Mouse (Mus musculus): ENCODE measurements around the gene Tmbim4. TPM values are rescaled to one million over a fixed set of nuclear protein-coding genes. Genes with fewer than 3 reads are reported as not detected.
A peak's percentile ranks its signal among the peaks of the same experiment; 100 is the strongest.

Tmbim4 gene
- polyA plus RNA-seq, 1 experiment from 2014 or later, result 102 TPM

DNA sequence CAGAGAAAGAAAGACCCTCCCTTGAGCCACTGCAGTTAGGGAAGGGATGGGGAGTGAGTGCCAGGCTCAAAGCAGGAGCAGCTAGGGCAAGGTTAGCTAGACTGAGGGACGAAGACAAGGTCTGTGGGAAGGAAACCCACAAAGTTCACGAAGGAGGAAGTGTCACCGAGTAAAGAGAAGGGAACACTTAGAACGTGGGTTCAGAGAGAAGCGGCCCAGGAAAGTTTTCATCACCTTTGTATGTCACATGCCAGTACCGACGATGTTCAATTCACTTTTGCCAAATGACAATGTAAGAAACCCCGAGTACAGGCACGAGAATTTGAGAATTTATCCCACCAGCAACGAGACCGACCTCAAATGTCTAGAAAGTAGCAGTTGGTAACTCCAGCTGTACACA lies 12.1 kb upstream of the Tmbim4 start:
- Histone ChIP-seq H3K4me3 (ENCODE audit: low read depth, low read length) (no peak overlapping the region), H3K27ac (ENCODE audit: low read depth, low read length) (no peak overlapping the region), H3K4me1 (ENCODE audit: control insufficient read depth, insufficient read depth, low read length) (no peaks in the 10 kb centered on the region), H3K9ac (ENCODE audit: low read length) (no peak overlapping the region), H3K27me3 (replicated peaks; ENCODE audit: control insufficient read depth, insufficient read depth, low read length) (no peaks in the 10 kb centered on the region), H3K4me2 (ENCODE audit: low read length) (no peak overlapping the region), H3K9me3 (replicated peaks; ENCODE audit: control insufficient read depth, low read length) (no peaks in the 10 kb centered on the region; the same call in 1 of the 2 replicates), H3K36me3 (ENCODE audit: control insufficient read depth, insufficient read depth, low read length) (no peaks in the 10 kb centered on the region)
- DNase-seq (ENCODE audit: low spot score) (no peak), ATAC-seq (no peak)
- 72% methylated on average over 11 of the region's 11 CpGs for WGBS

- H3K9ac ChIP-seq (ENCODE audit: low read length), result no peak overlapping the region
- 35% methylated on average over 6 of the region's 6 CpGs for WGBS
- H3K36me3 ChIP-seq (ENCODE audit: control insufficient read depth, insufficient read depth, low read length), result no peaks in the 10 kb centered on the region
- ATAC-seq, result no peak
- DNase-seq (ENCODE audit: low spot score), result no peak
- H3K27me3 ChIP-seq (replicated peaks; ENCODE audit: control insufficient read depth, insufficient read depth, low read length), result no peaks in the 10 kb centered on the region
- H3K4me3 ChIP-seq (ENCODE audit: low read depth, low read length), result no peak overlapping the region
- no peaks in the 10 kb centered on the region; the same call in 1 of the 2 replicates for H3K9me3 ChIP-seq (replicated peaks; ENCODE audit: control insufficient read depth, low read length)
- H3K4me2 ChIP-seq (ENCODE audit: low read length), result no peak overlapping the region
- H3K27ac ChIP-seq (ENCODE audit: low read depth, low read length), result no peak overlapping the region
- H3K4me1 ChIP-seq (ENCODE audit: control insufficient read depth, insufficient read depth, low read length), result no peaks in the 10 kb centered on the region
Observed at GRCm38 (mm10) chr10:120189782-120190181, 11.6 kb upstream of the Tmbim4 start.

DNA sequence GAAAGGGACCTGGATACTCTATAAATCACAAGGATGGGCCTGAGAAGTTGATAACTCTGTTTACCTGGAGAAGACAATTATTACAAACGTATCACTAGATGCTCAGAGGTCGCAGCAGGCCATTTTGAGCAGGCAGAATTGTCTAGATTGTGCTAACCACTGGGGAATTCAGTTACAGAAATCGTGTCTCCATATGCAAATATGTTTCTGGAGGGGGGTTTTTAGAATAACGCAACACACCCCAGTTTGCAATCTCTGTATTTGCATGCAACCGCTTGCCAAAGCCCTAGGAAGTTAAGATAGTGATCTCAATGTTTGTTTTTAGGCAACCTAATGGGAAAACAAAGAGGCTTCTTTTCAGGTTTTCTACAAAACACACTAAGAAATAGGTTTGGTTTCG lies 10.2 kb upstream of the Tmbim4 start:
- H3K9ac ChIP-seq (ENCODE audit: low read length), result no peak overlapping the region
- H3K36me3 ChIP-seq (ENCODE audit: control insufficient read depth, insufficient read depth, low read length), result no peaks in the 10 kb centered on the region
- no peak for ATAC-seq
- no peaks in the 10 kb centered on the region for H3K4me1 ChIP-seq (ENCODE audit: control insufficient read depth, insufficient read depth, low read length)
- H3K27me3 ChIP-seq (replicated peaks; ENCODE audit: control insufficient read depth, insufficient read depth, low read length), result no peaks in the 10 kb centered on the region
- no peak overlapping the region for H3K27ac ChIP-seq (ENCODE audit: low read depth, low read length)
- no peak overlapping the region for H3K4me3 ChIP-seq (ENCODE audit: low read depth, low read length)
- H3K9me3 ChIP-seq (replicated peaks; ENCODE audit: control insufficient read depth, low read length), result no peaks in the 10 kb centered on the region; the same call in 1 of the 2 replicates
- 83% methylated on average over 6 of the region's 6 CpGs for WGBS
- H3K4me2 ChIP-seq (ENCODE audit: low read length), result no peak overlapping the region
- DNase-seq (ENCODE audit: low spot score), result no peak

- ATAC-seq, result no peak
- Histone ChIP-seq H3K4me1 (ENCODE audit: control insufficient read depth, insufficient read depth, low read length) (no peaks in the 10 kb centered on the region), H3K27ac (ENCODE audit: low read depth, low read length) (no peak overlapping the region), H3K27me3 (replicated peaks; ENCODE audit: control insufficient read depth, insufficient read depth, low read length) (no peaks in the 10 kb centered on the region), H3K9ac (ENCODE audit: low read length) (no peak overlapping the region), H3K9me3 (replicated peaks; ENCODE audit: control insufficient read depth, low read length) (no peaks in the 10 kb centered on the region), H3K36me3 (ENCODE audit: control insufficient read depth, insufficient read depth, low read length) (no peaks in the 10 kb centered on the region), H3K4me2 (ENCODE audit: low read length) (no peak overlapping the region), H3K4me3 (ENCODE audit: low read depth, low read length) (no peak overlapping the region)
- DNase-seq (ENCODE audit: low spot score), result no peak
- WGBS, result 93% methylated on average over 4 of the region's 4 CpGs
Observed at GRCm38 (mm10) chr10:120192278-120192677, 9.1 kb upstream of the Tmbim4 start.

- Histone ChIP-seq H3K4me1 (ENCODE audit: control insufficient read depth, insufficient read depth, low read length) (no peaks in the 10 kb centered on the region), H3K4me2 (ENCODE audit: low read length) (no peak overlapping the region), H3K36me3 (ENCODE audit: control insufficient read depth, insufficient read depth, low read length) (no peaks in the 10 kb centered on the region), H3K9me3 (replicated peaks; ENCODE audit: control insufficient read depth, low read length) (no peaks in the 10 kb centered on the region), H3K27me3 (replicated peaks; ENCODE audit: control insufficient read depth, insufficient read depth, low read length) (no peaks in the 10 kb centered on the region), H3K9ac (ENCODE audit: low read length) (no peak overlapping the region), H3K27ac (ENCODE audit: low read depth, low read length) (no peak overlapping the region), H3K4me3 (ENCODE audit: low read depth, low read length) (no peak overlapping the region)
- 95% methylated on average over 8 of the region's 8 CpGs for WGBS
- no peak for DNase-seq (ENCODE audit: low spot score)
- ATAC-seq, result no peak
Observed at GRCm38 (mm10) chr10:120193255-120193654, 8.1 kb upstream of the Tmbim4 start.

GRCm38 (mm10) chr10:120197061-120197835 lies 4.1 kb upstream of the Tmbim4 start:
- no peak for ATAC-seq
- no peak overlapping the region for H3K27ac ChIP-seq (ENCODE audit: low read depth, low read length)
- H3K9ac ChIP-seq (ENCODE audit: low read length), result no peak overlapping the region
- no peak overlapping the region for H3K4me2 ChIP-seq (ENCODE audit: low read length)
- 81% methylated on average over 14 of the region's 14 CpGs for WGBS
- H3K27me3 ChIP-seq (replicated peaks; ENCODE audit: control insufficient read depth, insufficient read depth, low read length), result peaks cover 9% of the 10 kb centered on the region
- no peak for DNase-seq (ENCODE audit: low spot score)
- H3K9me3 ChIP-seq (replicated peaks; ENCODE audit: control insufficient read depth, low read length), result no peaks in the 10 kb centered on the region
- peaks cover 4% of the 10 kb centered on the region for H3K4me1 ChIP-seq (ENCODE audit: control insufficient read depth, insufficient read depth, low read length)
- no peak overlapping the region for H3K4me3 ChIP-seq (ENCODE audit: low read depth, low read length)
- no peaks in the 10 kb centered on the region for H3K36me3 ChIP-seq (ENCODE audit: control insufficient read depth, insufficient read depth, low read length)

DNA sequence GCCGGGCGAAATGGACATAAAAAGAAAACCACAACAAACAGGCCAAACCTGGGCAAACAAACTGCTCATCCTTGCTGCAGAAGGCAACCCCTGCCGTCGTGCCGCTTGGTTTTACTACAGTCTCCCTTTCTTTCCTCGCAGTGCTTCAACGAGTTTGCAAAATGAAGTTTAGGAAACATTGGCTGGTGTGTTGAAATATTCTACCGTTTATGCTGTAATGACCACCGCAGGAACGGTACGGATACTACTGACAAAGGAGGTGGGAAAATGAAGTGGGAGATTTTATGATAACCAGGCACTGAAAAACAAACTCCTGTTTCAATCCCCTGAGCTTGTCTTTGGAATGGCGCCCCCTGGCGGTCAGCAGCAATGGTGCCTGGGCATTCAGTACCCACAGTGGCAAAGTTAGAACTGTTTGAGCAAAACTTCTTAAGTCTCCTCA lies 592 bp downstream of the Tmbim4 start, which contains the start of gene Irak3:
Gene Irak3, minus strand, starts transcription at position 170 of the 442 bp plus-strand sequence.
- ATAC-seq (peak; percentile 68; the same call in 1 of the 2 replicates), DNase-seq (ENCODE audit: low spot score) (peak; percentile 84)
- peak within 1 kb of the TSS; percentile 73 for H3K4me2 ChIP-seq (ENCODE audit: low read length)
- WGBS, result 3% methylated on average over 13 of the region's 13 CpGs
- no peak within 1 kb of the TSS for H3K27ac ChIP-seq (ENCODE audit: low read depth, low read length)
- peak within 1 kb of the TSS; percentile 42 for H3K4me3 ChIP-seq (ENCODE audit: low read depth, low read length)
- H3K27me3 ChIP-seq (replicated peaks; ENCODE audit: control insufficient read depth, insufficient read depth, low read length), result peaks cover 14% of the 10 kb centered on the region
- no peaks in the 10 kb centered on the region for H3K36me3 ChIP-seq (ENCODE audit: control insufficient read depth, insufficient read depth, low read length)
- peaks cover 4% of the 10 kb centered on the region for H3K4me1 ChIP-seq (ENCODE audit: control insufficient read depth, insufficient read depth, low read length)
- peak within 1 kb of the TSS; percentile 46 for H3K9ac ChIP-seq (ENCODE audit: low read length)
- H3K9me3 ChIP-seq (replicated peaks; ENCODE audit: control insufficient read depth, low read length), result no peaks in the 10 kb centered on the region

DNA sequence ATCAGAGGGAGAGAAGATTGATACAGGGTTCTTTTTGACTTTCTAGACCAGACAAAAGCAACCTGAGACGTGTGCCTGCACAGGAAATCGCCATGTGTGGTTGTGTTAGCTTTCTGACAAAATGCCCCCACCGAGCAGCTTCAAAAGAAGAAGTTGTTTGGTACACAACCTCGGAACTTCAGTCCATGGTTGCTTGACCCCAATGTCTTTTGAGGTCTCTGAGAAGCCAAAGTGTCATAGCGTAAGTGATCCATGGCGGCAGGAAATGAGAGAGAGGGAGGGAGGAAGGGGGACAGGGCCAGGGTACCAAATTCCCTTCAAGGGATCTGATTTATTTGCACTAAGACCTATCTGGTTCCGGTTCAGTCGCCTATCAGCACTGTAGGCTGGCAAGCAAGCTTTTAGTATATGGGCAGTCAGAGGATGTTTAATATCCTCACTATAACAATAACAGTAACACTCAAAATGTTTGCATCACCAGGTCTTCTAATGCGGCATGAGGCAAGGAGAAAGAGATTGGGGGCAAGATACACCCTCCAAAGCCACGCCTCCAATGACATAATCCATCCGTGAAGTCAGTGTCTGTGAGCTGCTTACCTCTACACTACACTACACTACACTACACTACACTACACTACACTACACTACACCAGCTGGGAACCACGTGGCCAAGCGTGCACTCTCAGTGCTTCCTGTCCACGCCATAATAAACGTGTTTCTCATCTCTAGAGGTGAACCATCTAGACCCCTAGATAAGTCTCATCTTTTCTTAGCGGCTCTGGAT lies 1.3 kb downstream of the Tmbim4 start:
- H3K36me3 ChIP-seq (ENCODE audit: control insufficient read depth, insufficient read depth, low read length), result no peaks in the 10 kb centered on the region
- peaks cover 4% of the 10 kb centered on the region for H3K4me1 ChIP-seq (ENCODE audit: control insufficient read depth, insufficient read depth, low read length)
- no peak overlapping the region for H3K27ac ChIP-seq (ENCODE audit: low read depth, low read length)
- peaks cover 14% of the 10 kb centered on the region for H3K27me3 ChIP-seq (replicated peaks; ENCODE audit: control insufficient read depth, insufficient read depth, low read length)
- H3K9ac ChIP-seq (ENCODE audit: low read length), result no peak overlapping the region
- 75% methylated on average over 16 of the region's 16 CpGs for WGBS
- H3K4me2 ChIP-seq (ENCODE audit: low read length), result no peak overlapping the region
- no peak for ATAC-seq
- no peaks in the 10 kb centered on the region for H3K9me3 ChIP-seq (replicated peaks; ENCODE audit: control insufficient read depth, low read length)
- DNase-seq (ENCODE audit: low spot score), result no peak
- H3K4me3 ChIP-seq (ENCODE audit: low read depth, low read length), result no peak overlapping the region
